Mouse (Mus musculus) embryo, embryonic 10 days (tissue): ENCODE results near the gene Impdh1.
A peak's percentile ranks its signal among the peaks of the same experiment; 100 is the strongest.
"Not testable (repeated sequence)": the region's sequence is repeated elsewhere in the genome, so short reads cannot be mapped to it uniquely, and the experiment has no call there.

Experiments used
- DNase-seq: peaks from one replicate; pipeline ENCODE4 v3.0.0-alpha.2; 2015; ENCODE audit warnings: low spot score

Gene Impdh1

GRCm38 (mm10) chr6:29179843-29180242, 36.3 kb downstream of the Impdh1 start:
- DNase-seq = no peak

- peak; percentile 73 for DNase-seq
Observed at GRCm38 (mm10) chr6:29178888-29179658, 37.1 kb downstream of the Impdh1 start, which contains the start of gene Prrt4. Gene Prrt4 (minus strand): TSS chr6:29179584.

GRCm38 (mm10) chr6:29177901-29178879, 38.0 kb downstream of the Impdh1 start:
- peak; percentile 35 for DNase-seq

GRCm38 (mm10) chr6:29175113-29175512, 41.1 kb downstream of the Impdh1 start:
- no peak for DNase-seq

- peak; percentile 67 for DNase-seq
Observed at GRCm38 (mm10) chr6:29174368-29174767, 41.8 kb downstream of the Impdh1 start.

- peak; percentile 90 for DNase-seq
Observed at GRCm38 (mm10) chr6:29170952-29171388, 45.2 kb downstream of the Impdh1 start.

- peak; percentile 69 for DNase-seq
Observed at GRCm38 (mm10) chr6:29170063-29170921, 45.9 kb downstream of the Impdh1 start.

- DNase-seq = no peak
Observed at GRCm38 (mm10) chr6:29169675-29170062, 46.5 kb downstream of the Impdh1 start.

- DNase-seq = no peak
Observed at GRCm38 (mm10) chr6:29168871-29169270, 47.3 kb downstream of the Impdh1 start.

- DNase-seq = peak; percentile 80
Observed at GRCm38 (mm10) chr6:29166196-29166595, 50.0 kb downstream of the Impdh1 start.

GRCm38 (mm10) chr6:29164314-29165244, 51.6 kb downstream of the Impdh1 start, which contains the start of gene Rbm28:
Gene Rbm28 (minus strand): TSS chr6:29165006.
- peak; percentile 90 for DNase-seq

- not testable (repeated sequence) for DNase-seq
Observed at GRCm38 (mm10) chr6:29161291-29161690, 54.9 kb downstream of the Impdh1 start.

- no peak for DNase-seq
Observed at GRCm38 (mm10) chr6:29160786-29161185, 55.4 kb downstream of the Impdh1 start.

GRCm38 (mm10) chr6:29156326-29156725, 59.8 kb downstream of the Impdh1 start:
- DNase-seq = no peak
